Mouse (Mus musculus): ENCODE results near the gene Tcirg1.
A peak's percentile ranks its signal among the peaks of the same experiment; 100 is the strongest.

The Tcirg1 gene

DNA sequence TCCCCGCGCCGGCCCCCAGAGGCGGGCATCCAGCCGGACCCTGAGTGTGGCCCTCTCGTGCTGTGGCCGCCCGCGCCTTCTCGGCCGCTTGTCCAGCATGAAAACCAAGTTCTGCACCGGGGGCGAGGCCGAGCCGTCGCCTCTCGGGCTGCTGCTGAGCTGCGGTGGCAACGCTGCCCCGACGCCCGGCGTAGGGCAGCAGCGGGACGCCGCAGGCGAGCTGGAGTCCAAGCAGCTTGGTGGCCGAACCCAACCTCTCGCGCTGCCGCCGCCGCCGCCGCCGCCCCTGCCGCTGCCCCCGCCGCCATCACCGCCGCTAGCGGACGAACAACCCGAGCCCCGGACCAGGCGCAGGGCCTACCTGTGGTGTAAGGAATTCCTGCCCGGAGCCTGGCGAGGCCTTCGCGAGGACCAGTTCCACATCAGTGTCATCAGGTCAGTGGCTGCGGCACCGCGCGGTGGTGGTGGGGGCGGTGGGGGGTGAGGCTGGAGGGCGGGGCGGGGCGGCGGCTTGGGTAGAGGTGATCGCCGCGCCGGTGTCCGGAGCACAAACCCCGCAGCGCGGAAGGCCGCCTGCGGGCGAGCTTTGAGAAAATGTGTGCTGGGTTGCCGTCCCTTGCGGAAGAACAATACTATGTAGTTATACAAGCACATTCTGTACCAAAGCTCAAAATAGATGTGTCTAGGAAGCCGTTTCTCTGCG, 54.8 kb downstream of the Tcirg1 start:
- no peak for DNase-seq (ENCODE audit: extremely low spot score)

DNA sequence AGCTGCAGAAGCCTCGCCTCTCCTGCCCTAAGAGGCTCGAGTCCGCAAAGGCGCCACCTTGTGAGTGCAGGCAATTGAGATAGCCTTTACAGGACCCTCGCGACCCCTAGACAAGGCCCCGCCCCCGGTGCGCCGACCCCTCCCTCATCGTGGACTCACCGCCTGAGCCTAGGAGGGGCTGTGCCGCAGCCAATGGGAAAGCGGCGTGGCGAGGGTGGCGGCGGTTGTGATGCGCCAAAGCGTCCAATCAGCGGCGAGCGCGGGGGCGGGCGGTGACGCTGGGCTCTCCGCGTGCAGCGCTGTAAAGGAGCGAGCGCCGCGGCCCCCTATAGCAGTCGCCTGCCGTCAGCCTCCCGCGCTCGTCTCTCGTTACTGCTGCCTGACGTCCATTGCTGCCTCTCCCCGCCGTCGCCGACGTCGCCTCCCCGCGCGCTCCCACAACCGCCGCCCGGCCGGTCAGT, 55.4 kb downstream of the Tcirg1 start, which contains the start of gene Chka:
Gene Chka, plus strand, starts transcription at position 272 of the 461 bp plus-strand sequence.
- DNase-seq (ENCODE audit: extremely low spot score), result peak; percentile 99

DNA sequence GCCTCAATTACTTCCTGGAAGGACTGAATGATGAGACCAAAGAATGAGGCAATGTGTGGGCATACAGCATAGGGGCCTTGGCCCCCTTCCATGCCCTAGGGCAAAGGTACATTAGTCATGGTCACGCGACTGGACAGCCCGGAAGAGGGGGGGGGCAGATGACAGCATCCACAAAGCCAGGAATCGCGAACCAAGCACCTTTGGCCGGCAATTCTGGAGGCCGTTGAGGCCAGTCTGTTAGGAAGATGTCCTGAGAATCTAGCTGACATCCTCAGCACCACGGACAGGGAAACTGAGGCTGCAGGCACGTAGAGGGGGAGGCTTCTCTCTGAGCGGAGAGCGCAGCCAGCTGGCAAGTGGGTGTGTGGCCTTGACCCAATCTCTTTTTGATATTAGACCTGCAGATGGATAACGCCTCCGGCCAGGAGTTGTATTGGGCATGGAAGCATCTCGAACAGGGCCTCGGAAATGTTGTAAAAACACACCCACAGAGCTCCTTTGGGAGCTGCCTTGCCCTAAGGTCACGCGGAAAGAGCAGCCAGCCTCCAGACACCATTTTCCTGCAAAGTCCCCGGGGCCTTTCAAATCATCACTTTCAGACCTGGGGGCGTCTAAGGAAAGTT, 56.0 kb downstream of the Tcirg1 start:
- no peak for DNase-seq (ENCODE audit: extremely low spot score)

DNA sequence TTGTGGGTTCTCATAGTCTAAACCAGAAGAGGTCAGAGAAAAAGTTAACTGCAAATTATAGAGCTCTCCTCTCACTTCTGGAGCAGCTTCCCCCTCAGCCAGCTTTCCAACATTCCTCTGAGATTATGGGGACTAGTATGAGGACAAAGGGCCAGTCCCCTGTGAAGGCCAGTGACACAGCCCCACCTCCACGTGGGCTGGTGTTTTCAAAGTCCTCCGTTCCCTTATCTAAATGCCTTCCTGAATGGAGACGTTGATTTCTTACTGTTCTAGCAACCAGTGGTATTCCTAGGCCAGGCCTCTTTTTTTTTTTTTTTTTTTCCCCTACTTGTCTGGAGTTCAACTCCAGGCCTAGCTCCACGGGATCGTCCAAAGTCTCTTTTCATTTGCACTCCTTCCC, 56.9 kb downstream of the Tcirg1 start:
- no peak for DNase-seq (ENCODE audit: extremely low spot score)

DNA sequence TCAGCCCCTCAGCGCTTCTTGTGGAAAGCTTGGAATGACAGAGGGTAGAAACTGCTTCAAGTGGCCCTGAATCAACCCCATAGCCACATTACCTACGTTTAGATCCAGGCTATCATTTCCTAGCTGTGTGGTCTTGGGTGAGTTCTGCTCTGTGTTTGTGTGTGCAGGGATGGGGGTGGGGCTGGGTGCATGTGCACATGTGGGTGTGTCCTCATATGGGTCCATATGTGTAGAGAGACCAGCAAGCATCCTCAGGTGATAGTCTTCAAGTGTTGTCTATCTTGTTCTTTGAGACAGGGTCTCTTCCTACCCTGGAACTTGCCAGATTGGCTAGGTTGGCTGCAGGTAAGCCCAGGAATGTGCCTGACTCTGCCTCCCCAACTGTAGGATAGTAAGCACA, 57.7 kb downstream of the Tcirg1 start:
- no peak for DNase-seq (ENCODE audit: extremely low spot score)

DNA sequence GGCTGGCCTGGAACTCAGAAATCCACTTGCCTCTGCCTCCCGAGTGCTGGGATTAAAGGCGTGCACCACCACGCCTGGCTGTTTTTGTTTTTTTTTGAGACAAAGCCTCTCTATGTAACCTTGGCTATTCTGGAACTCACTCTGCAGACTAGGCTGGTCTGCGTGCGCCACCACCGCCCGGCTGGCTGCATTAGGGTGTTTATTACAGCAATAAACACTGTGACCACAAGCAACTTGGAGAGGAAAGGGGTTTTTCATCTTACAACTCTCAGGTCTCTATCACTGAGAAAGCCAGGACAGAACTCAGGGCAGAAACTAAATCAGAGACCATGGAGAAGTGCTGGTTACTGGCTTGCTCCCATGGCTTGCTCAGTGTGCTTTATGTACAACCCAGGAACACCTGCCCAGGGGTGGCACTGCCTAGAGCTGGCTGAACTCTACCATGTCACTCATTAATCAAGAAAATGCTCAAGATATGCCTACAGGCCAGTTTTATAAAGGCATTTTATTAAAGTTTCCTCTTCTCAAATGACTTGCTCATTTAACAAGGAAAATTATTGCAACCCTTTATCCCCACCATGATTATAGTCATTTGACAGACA, 58.6 kb downstream of the Tcirg1 start:
- no peak for DNase-seq (ENCODE audit: extremely low spot score)

DNA sequence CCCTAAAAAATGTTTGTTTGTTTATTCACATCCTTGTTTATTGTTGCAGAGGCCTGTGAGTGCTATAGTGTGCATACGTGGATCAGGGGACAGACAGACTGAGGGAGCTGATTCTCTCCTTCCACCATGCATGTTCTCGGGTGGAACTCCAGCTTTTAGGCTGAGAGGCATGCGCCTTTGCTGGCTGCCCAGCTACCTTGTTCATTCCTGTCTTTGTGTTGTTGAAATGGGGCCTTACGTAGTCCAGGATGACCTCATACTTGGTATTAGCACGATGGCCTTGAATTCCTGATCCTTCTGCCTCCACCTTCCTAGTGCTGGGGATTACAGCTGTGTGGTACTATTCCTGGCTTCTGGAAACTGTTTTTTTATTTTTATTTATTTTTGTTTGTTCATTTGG, 59.2 kb downstream of the Tcirg1 start:
- DNase-seq (ENCODE audit: extremely low spot score), result no peak

DNA sequence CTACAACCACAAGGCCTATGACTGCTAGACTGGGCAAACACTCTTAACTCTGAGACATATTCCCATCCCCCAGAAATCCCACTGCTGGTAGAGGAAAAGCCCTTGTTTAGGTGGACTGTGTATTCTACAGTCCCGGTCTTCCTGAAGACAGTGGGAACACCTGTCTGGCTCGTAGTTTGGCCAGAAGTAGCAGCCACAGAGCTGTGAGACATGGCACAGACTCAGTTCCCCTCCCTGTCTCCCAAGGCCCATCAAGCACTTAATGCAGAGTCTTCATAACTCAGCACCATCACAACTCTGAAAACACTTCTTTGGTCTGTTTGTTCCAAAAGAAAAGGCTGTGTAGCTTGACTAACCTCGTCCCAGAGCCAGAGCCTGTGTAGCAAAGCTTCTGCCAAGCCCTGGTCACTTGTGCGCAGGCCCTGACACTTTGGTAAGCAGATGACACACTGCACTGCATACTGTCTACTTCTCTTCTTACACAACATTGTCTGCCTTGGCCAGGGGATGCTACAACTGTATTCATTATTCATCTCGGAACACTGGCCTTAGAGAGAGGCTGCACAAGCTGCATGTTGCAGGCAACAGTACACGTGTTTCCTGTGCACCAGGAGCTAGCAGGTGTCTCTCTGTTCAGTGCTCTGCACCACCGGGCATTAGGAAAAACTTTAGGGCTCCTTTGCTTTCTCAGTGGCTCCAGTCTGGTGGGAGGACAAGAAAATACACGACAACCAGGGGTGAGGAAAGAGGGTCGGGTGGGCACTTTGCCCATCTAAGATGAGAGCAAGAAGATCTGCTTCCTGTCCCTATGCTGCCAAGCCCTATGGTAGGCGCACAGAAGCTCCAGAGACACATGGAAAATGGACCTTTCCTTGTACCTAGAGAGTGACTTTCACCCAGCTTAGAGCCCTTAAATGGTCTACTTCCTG, 60.0 kb downstream of the Tcirg1 start:
- no peak for DNase-seq (ENCODE audit: extremely low spot score)
